Mouse (Mus musculus) cortical plate, adult 2 months (tissue): Measurements from ENCODE around the gene Itgb2. TPM values are rescaled to one million over a fixed set of nuclear protein-coding genes. Genes with fewer than 3 reads are reported as not detected.

Experiments
- H3K27ac ChIP-seq: fragments of 200-500 bp; 2 replicates; pipeline ENCODE4 v1.5.1; 2012; ENCODE audit warnings: low read length, control low read depth, inconsistent platforms; ENCODE audit not compliant: insufficient read depth
- H3K4me1 ChIP-seq: fragments of 200-500 bp; 2 replicates; pipeline ENCODE4 v1.6.1; 2011; ENCODE audit warnings: low read length; ENCODE audit not compliant: control insufficient read depth, insufficient read depth
- H3K4me3 ChIP-seq: fragments of 200-500 bp; 2 replicates; pipeline ENCODE4 v1.5.1; 2011; ENCODE audit warnings: mild to moderate bottlenecking, low read length, control low read depth; ENCODE audit not compliant: insufficient read depth
- CTCF ChIP-seq: fragments of 200-500 bp; IDR thresholded peaks from 2 replicates; pipeline ENCODE4 v1.5.1; 2011; ENCODE audit warnings: mild to moderate bottlenecking, control low read depth, low read length; ENCODE audit not compliant: insufficient read depth; ENCODE audit errors: extremely low read depth
- POLR2A ChIP-seq: fragments of 200-500 bp; IDR thresholded peaks from 2 replicates; pipeline ENCODE4 v1.6.1; 2011; ENCODE audit warnings: mild to moderate bottlenecking, low read length, control low read depth; ENCODE audit not compliant: insufficient read depth; ENCODE audit errors: extremely low read depth
- polyA plus RNA-seq: library from polyadenylated mRNA; depleted of rRNA; stranded (reverse); fragments of >200 nt; gene quantifications from 2 replicates; pipeline ENCODE4 v1.2.3, GENCODE M21; 2012

Itgb2 gene
- polyA plus RNA-seq, 1 experiment = 6.1 TPM

DNA sequence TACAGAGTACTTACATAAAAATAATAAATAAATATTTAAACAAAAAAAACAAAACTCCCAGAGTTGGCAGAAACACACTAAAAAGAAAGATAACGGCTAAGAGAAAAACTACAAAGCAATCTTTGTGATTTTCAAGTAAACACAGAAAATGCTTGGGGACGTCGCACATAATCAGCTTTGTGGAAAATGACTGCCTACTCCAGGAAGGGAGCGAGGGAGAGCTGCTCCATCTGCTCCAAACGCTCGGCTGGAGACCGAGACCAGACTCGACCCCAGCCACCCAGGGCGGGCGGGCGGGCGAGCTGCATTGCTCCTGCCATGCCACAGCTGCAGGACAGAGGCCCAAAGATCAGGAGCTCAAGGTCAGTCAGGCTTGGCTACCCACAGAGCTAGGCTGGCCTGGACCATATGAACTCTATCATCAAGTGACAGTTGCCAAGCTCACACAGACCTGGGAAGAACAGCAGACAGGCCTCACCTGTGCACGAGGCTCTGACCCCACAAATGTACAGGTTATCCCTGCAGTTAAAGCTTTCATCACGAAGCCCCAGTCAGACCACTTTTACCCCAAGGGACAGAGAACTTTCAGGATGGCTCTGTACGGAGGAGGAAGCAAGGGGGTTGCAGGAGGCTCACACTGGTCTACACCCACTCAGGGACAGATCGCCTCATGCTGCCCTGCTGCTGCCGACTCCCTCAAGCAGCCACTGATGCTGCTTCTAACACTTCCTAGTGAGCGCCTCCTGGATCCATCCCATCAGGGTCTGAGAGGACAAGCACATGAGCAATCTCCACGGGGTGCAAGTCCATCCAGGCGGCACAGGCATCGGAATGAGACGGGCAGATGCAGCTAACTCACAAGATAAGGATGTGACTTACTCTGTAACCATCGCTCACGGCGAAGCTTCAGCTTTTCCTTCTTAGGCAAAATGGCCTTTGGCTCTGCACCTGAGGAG lies 26.8 kb upstream of the Itgb2 start:
- no peak overlapping the region for H3K4me3 ChIP-seq
- TF ChIP-seq POLR2A (no peak), CTCF (no peak)
- no peaks in the 10 kb centered on the region for H3K4me1 ChIP-seq
- no peak overlapping the region for H3K27ac ChIP-seq

DNA sequence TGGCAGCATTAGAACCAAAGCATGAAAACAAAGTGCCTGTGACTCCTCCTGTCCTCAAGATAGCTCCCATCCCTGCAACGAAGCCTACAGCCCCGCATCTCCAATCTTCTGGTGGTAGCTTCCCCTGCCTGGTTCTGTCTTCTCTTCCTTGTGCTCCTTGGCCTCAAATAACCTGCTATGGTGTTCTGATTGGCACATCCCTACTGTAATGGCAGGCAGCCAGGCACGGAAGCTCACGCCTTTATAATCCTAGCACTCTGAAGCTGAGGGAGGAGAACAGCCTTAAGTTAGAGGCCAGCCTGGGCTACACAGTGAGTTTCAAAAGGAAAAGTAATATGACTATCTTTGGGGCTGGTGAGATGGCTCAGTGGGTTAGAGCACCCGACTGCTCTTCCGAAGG lies 25.9 kb upstream of the Itgb2 start:
- no peaks in the 10 kb centered on the region for H3K4me1 ChIP-seq
- TF ChIP-seq POLR2A (no peak), CTCF (no peak)
- no peak overlapping the region for H3K27ac ChIP-seq
- no peak overlapping the region for H3K4me3 ChIP-seq

DNA sequence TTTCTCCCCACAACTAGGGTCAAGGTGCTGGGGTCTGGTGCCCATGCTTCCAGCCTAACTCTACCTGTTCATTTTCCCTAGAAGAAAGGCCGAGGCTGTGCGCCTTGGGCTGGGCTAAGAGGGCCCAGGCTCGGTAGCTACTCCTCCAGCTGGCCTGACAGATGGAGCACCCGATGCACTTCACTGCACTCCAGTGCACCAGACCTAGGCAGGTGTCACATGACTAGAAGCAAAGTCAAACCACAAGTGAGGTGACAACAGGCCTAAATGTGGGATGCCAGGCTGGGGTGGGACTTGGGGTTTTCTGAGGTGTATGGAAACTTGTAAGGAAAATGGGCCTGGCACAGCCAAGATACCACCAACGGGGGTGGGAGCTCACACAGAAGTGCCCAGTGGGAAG lies 23.5 kb upstream of the Itgb2 start:
- TF ChIP-seq POLR2A = no peak
- no peak for TF ChIP-seq CTCF
- Histone ChIP-seq H3K4me1 (peaks cover 5% of the 10 kb centered on the region; the same call in 1 of the 2 replicates), H3K27ac (no peak overlapping the region)

DNA sequence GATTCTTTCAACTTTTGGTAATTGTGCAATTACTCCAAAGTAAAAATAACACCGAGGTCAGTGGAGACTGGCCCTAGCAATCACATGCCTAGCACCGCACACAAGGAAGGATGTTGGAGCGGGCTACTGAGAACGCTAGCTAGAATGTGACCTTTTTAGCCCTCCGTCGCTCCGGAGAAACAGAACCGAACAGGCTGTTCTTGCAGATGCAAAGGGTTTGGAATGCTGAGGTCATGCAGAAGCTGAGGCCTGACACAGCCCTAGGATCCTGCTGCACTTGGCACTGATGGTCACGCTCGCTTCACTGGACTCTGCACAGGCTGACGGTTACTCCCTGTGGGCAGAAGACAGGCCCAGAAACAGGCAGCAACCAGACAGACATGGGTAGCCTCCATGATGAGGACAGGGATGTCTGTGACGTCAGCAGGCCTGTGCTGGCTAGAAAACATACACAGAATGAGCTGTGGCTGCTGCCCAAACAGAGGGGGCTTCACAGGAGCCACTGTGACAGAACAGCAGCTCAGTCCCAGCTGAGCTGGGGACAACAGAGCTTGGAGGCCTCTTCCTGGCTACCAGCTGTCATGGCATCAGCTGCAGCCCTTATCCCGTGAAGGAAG lies 23.0 kb upstream of the Itgb2 start:
- H3K4me1 ChIP-seq = peaks cover 5% of the 10 kb centered on the region; the same call in 1 of the 2 replicates
- H3K4me3 ChIP-seq = no peak overlapping the region
- H3K27ac ChIP-seq = no peak overlapping the region
- no peak for TF ChIP-seq CTCF

More for the DNA sequence above, 23.5 kb upstream of the Itgb2 start:
- no peak overlapping the region for H3K4me3 ChIP-seq

GRCm38 (mm10) chr10:77507779-77508178 lies 22.3 kb upstream of the Itgb2 start:
- H3K27ac ChIP-seq = no peak overlapping the region
- no peak overlapping the region for H3K4me3 ChIP-seq
- TF ChIP-seq POLR2A = no peak
- no peak for TF ChIP-seq CTCF
- H3K4me1 ChIP-seq = peaks cover 5% of the 10 kb centered on the region; the same call in 1 of the 2 replicates

GRCm38 (mm10) chr10:77508744-77509143 lies 21.3 kb upstream of the Itgb2 start:
- H3K4me1 ChIP-seq = peaks cover 5% of the 10 kb centered on the region; the same call in 1 of the 2 replicates
- no peak overlapping the region for H3K4me3 ChIP-seq
- TF ChIP-seq POLR2A (no peak), CTCF (no peak)
- H3K27ac ChIP-seq = no peak overlapping the region

- Histone ChIP-seq H3K4me3 (no peak overlapping the region), H3K27ac (no peak overlapping the region), H3K4me1 (peaks cover 7% of the 10 kb centered on the region; the same call in 1 of the 2 replicates)
- TF ChIP-seq POLR2A (no peak), CTCF (peak; percentile 87)
Observed at GRCm38 (mm10) chr10:77509403-77510187, 20.5 kb upstream of the Itgb2 start.

- TF ChIP-seq POLR2A (no peak), CTCF (no peak)
- no peak overlapping the region for H3K27ac ChIP-seq
- H3K4me3 ChIP-seq = no peak overlapping the region
- H3K4me1 ChIP-seq = peaks cover 9% of the 10 kb centered on the region; the same call in 1 of the 2 replicates
Observed at GRCm38 (mm10) chr10:77510225-77510982, 19.6 kb upstream of the Itgb2 start.
